Mouse (Mus musculus): ENCODE data around the gene Stat5b. TPM values are rescaled to one million over a fixed set of nuclear protein-coding genes. Genes with fewer than 3 reads are reported as not detected.

The Stat5b gene
- total RNA-seq, 1 experiment from 2014 or later, result 66.2 TPM

DNA sequence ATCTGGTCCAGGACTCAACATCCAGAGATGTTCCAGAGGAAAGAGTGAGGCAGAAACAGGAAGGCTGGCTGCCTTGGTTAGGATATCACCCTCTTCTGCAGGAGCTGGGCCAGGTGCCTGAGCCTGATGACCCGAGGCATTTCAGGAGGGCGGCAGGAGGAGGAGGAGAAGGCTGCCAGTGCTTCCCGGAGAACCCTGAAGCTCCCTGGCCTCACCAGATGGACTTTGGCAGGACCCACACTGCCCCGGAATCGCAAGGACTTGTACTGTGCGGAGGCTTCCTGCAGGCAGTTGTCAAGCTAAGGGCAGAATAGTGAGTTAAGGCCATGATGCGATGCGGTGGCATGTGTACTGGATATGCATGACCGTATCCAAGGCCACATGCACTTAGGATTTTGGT, 83.8 kb downstream of the Stat5b start:
- no peak for ATAC-seq (replicated peaks in 1 of 2; ENCODE audit: insufficient read depth in 1 of 2, low FRiP score in 2 of 2, low TSS enrichment in 1 of 2, low read depth in 1 of 2, poor library complexity in 2 of 2, severe bottlenecking in 2 of 2)

DNA sequence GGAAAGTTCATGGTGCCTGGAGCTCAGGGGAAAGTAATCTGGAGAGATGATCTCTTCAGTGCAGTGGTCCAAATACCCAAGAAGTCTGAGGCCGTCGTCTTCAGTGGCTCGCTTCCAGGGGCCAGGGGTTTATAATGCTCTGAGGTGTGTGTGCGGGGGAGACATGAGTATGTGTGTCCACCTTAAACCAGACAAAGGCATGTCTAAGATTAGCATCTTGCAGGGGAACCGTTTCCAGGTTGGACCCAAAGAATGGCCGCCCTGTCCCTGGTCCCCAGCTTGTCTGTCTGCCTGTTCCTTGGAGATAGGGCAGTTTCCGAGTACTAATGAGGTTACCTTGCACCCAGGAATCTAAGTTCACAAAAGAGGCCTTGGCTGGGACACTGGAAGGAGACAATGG, 87.7 kb downstream of the Stat5b start, which contains the start of gene Hcrt:
Gene Hcrt (minus strand): TSS at position 101 of the 400 bp plus-strand sequence.
- ATAC-seq (replicated peaks in 1 of 2; ENCODE audit: insufficient read depth in 1 of 2, low FRiP score in 2 of 2, low TSS enrichment in 1 of 2, low read depth in 1 of 2, poor library complexity in 2 of 2, severe bottlenecking in 2 of 2), result no peak

DNA sequence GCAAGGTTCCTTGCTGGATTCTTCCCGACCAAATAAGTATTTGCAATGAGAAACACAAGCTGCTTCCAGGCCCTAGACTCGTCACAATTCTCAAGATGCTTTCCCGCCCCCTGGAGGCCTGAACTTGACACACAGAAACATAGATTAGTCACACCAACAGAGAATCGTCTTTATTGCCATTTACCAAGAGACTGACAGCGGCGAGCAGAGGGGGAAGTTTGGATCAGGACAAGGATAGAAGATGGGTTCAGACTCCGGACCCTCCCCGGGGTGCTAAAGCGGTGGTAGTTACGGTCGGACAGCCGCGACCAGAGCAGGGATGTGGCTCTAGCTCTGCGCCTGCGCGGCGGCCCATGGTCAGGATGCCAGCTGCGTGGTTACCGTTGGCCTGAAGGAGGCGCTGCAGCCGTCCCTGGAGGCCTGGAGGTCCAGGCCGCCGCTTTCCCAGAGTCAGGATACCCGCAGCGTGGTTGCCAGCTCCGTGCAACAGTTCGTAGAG, 88.9 kb downstream of the Stat5b start:
- peak; percentile 70 to 78 for ATAC-seq (replicated peaks in 1 of 2; ENCODE audit: insufficient read depth in 1 of 2, low FRiP score in 2 of 2, low TSS enrichment in 1 of 2, low read depth in 1 of 2, poor library complexity in 2 of 2, severe bottlenecking in 2 of 2)

- ATAC-seq (replicated peaks in 1 of 2; ENCODE audit: insufficient read depth in 1 of 2, low FRiP score in 2 of 2, low TSS enrichment in 1 of 2, low read depth in 1 of 2, poor library complexity in 2 of 2, severe bottlenecking in 2 of 2), result peak in 1 of 2 experiments; percentile 38; a peak in 2 of 4 replicates
Observed at GRCm38 (mm10) chr11:100759611-100760233, 90.8 kb downstream of the Stat5b start, which contains the start of gene Kcnh4. Gene Kcnh4 (minus strand): TSS chr11:100759942.

DNA sequence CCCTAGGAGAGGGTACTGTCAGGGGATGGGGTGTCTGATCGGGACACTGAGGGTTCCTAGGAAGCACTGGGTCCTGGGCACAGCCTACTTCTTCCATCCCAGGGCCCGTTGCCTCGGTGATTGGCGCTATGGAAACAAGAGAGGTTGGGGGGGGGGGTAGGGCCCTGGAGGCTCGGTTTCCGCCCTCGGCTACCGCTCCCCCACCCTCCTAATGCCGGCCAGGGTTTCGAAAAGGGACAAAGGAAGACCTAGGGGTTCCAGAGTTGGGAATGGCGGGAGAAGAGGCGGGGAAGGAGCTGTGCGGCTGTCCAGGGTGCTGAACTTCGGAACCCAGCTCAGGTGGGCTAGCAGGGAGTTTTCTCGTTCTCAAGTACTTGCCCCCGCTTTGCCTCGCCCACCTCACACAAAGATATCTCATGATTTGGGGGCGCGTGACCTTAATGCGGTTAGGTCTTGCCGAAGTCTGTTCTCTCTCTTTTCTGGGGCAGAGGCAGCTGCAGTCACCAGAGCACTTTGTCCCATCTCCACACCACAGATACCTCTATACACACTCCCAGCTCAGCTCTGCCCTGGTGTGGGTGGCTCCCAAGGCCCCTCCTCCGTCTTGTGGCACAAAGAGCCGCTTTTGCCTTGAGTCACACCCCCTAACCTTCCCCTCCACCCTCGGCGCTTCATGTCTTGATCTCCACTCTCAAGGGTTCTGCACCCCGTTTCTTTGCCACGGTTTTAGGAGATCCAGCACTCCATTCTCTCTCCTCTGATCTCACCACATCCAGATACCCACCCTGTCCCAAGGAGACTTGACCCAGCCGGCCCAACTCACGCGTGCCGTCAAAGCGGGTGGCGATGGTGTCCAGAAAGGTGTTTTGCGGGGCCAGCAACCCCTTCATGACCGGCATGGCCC, 91.6 kb downstream of the Stat5b start:
- 0 out of 4 replicates have a peak, but pooled peaks of 1 of the 2 experiments have one; percentile 10 for ATAC-seq (replicated peaks in 1 of 2; ENCODE audit: insufficient read depth in 1 of 2, low FRiP score in 2 of 2, low TSS enrichment in 1 of 2, low read depth in 1 of 2, poor library complexity in 2 of 2, severe bottlenecking in 2 of 2)

GRCm38 (mm10) chr11:100757566-100757965, 93.0 kb downstream of the Stat5b start:
- no peak for ATAC-seq (replicated peaks in 1 of 2; ENCODE audit: insufficient read depth in 1 of 2, low FRiP score in 2 of 2, low TSS enrichment in 1 of 2, low read depth in 1 of 2, poor library complexity in 2 of 2, severe bottlenecking in 2 of 2)

GRCm38 (mm10) chr11:100756476-100756875, 94.0 kb downstream of the Stat5b start:
- no peak for ATAC-seq (replicated peaks in 1 of 2; ENCODE audit: insufficient read depth in 1 of 2, low FRiP score in 2 of 2, low TSS enrichment in 1 of 2, low read depth in 1 of 2, poor library complexity in 2 of 2, severe bottlenecking in 2 of 2)

DNA sequence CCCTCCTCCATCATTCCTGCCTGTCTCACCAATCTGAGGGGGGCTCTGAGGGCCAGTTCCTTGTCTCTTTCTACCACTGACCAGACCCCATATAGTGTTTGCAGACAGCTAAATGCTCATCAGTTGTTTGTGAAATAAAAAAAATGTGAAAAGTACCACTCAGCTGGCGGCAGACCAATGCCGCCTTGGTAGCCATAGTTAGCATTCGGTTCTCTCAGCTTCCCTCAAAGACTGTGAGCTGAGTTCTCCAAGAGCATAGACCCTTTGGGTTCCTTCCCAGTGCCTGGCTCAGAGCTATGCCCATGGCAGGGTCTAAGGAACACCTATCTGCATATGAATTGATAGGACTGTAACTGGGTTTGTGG, 95.8 kb downstream of the Stat5b start:
- no peak for ATAC-seq (replicated peaks in 1 of 2; ENCODE audit: insufficient read depth in 1 of 2, low FRiP score in 2 of 2, low TSS enrichment in 1 of 2, low read depth in 1 of 2, poor library complexity in 2 of 2, severe bottlenecking in 2 of 2)

DNA sequence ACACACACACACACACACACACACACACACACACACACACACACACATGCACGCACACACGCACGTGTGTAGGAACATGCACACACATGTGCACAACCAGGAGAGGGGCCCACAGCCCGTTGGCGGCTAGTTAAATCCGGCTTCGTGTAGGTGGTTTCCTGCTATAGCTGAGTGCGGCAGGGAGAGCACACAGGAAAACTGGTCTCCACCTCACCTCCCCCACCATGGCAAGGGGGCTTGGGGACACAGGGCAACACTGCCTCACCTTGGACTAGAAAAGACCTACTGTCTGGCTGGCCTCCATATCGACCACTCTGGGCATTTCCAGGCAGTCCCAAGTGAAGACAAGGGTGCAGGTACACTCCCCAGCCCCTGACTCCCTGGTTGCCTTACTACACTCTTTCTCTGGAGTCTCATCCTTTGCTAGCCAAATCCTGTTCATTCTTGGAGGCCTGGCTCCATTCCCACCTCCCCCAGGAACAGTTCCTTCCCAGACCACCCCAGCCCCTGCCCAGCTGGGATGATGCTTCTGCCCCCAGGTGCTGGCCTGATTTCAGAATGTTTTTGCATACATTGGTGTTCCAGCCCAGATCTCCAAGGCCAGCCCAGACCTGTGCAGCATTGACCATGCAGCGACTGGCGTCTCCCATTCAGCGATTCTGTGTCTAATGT, 96.4 kb downstream of the Stat5b start:
- ATAC-seq (replicated peaks in 1 of 2; ENCODE audit: insufficient read depth in 1 of 2, low FRiP score in 2 of 2, low TSS enrichment in 1 of 2, low read depth in 1 of 2, poor library complexity in 2 of 2, severe bottlenecking in 2 of 2), result no peak

DNA sequence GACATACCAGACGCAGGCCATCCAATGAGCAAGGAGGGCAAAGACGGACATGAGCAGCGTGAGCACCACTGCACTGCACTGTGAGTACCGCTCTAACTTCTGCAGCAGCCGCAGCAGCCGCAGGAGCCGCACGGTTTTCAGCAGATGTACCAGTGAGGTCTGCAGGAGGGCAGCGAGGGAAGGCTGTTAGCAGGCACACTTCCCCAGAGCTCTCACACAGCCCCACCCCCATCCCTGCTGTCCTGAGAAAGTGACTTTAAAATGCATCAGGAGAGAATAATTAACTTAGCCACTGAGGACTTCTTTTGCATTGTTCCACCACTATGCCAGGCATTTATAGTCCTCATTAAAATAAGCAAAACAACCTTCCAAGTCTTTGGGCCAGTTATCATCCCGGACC, 98.2 kb downstream of the Stat5b start:
- ATAC-seq (replicated peaks in 1 of 2; ENCODE audit: insufficient read depth in 1 of 2, low FRiP score in 2 of 2, low TSS enrichment in 1 of 2, low read depth in 1 of 2, poor library complexity in 2 of 2, severe bottlenecking in 2 of 2), result no peak

GRCm38 (mm10) chr11:100750127-100750526, 100.4 kb downstream of the Stat5b start:
- ATAC-seq (replicated peaks in 1 of 2; ENCODE audit: insufficient read depth in 1 of 2, low FRiP score in 2 of 2, low TSS enrichment in 1 of 2, low read depth in 1 of 2, poor library complexity in 2 of 2, severe bottlenecking in 2 of 2), result no peak

DNA sequence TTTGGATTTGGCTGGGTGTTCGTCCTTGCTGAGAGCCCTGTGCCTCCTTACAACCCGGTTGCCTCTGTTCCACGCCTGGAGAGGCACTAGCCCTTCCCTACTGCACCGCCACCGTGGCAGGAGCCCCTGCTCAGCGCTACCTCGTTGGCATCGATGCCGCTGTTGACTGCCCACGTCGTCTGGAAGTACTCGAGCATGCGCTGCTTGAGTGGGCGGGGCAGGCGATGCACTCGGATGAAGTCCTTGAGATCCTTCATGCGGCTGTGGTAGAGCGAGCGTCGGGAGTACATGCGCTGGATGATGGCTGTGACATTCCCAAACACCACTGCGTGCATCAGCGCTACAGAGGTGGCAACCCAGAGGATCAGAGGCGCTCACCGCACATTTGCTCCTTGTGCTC, 101.1 kb downstream of the Stat5b start:
- no peak for ATAC-seq (replicated peaks in 1 of 2; ENCODE audit: insufficient read depth in 1 of 2, low FRiP score in 2 of 2, low TSS enrichment in 1 of 2, low read depth in 1 of 2, poor library complexity in 2 of 2, severe bottlenecking in 2 of 2)

DNA sequence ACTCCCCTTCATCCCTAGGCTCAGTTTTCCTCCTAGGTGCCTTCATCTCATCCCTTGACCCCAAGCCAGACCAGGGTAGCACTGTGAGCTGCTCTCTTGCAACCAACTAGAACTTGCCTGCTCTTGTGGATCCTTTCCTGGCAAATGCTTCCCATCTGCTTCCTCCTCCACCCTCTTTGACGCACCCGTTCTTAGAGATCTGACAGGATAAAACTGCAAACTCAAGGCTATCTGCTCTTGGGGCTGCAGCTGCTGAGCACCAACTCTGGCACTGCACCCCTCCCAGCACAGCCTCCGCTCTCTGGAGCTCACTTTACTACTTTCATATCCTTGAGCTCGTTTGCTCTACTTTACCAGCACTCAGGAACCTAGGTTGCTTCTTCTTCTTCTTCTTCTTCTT, 101.9 kb downstream of the Stat5b start:
- ATAC-seq (replicated peaks in 1 of 2; ENCODE audit: insufficient read depth in 1 of 2, low FRiP score in 2 of 2, low TSS enrichment in 1 of 2, low read depth in 1 of 2, poor library complexity in 2 of 2, severe bottlenecking in 2 of 2), result no peak

- ATAC-seq (replicated peaks in 1 of 2; ENCODE audit: insufficient read depth in 1 of 2, low FRiP score in 2 of 2, low TSS enrichment in 1 of 2, low read depth in 1 of 2, poor library complexity in 2 of 2, severe bottlenecking in 2 of 2), result no peak
Observed at GRCm38 (mm10) chr11:100747114-100747513, 103.4 kb downstream of the Stat5b start.

- ATAC-seq (replicated peaks in 1 of 2; ENCODE audit: insufficient read depth in 1 of 2, low FRiP score in 2 of 2, low TSS enrichment in 1 of 2, low read depth in 1 of 2, poor library complexity in 2 of 2, severe bottlenecking in 2 of 2), result no peak
Observed at GRCm38 (mm10) chr11:100746546-100746945, 104.0 kb downstream of the Stat5b start.

GRCm38 (mm10) chr11:100745085-100745484, 105.4 kb downstream of the Stat5b start:
- ATAC-seq (replicated peaks in 1 of 2; ENCODE audit: insufficient read depth in 1 of 2, low FRiP score in 2 of 2, low TSS enrichment in 1 of 2, low read depth in 1 of 2, poor library complexity in 2 of 2, severe bottlenecking in 2 of 2), result peak; percentile 69 to 83; a peak in 3 of 4 replicates

GRCm38 (mm10) chr11:100741348-100741747, 109.2 kb downstream of the Stat5b start:
- ATAC-seq (replicated peaks in 1 of 2; ENCODE audit: insufficient read depth in 1 of 2, low FRiP score in 2 of 2, low TSS enrichment in 1 of 2, low read depth in 1 of 2, poor library complexity in 2 of 2, severe bottlenecking in 2 of 2), result no peak

- no peak for ATAC-seq (replicated peaks in 1 of 2; ENCODE audit: insufficient read depth in 1 of 2, low FRiP score in 2 of 2, low TSS enrichment in 1 of 2, low read depth in 1 of 2, poor library complexity in 2 of 2, severe bottlenecking in 2 of 2)
Observed at GRCm38 (mm10) chr11:100738749-100739148, 111.8 kb downstream of the Stat5b start.
